Mouse (Mus musculus): ENCODE measurements around the gene Mcl1. TPM values are rescaled to one million over a fixed set of nuclear protein-coding genes. Genes with fewer than 3 reads are reported as not detected.

Gene Mcl1
- polyA plus RNA-seq (2015; fragmentation: Nextera tagmentation; extraction: Ambion mirVana), result 58.3 and 62.3 TPM in 2 replicates

DNA sequence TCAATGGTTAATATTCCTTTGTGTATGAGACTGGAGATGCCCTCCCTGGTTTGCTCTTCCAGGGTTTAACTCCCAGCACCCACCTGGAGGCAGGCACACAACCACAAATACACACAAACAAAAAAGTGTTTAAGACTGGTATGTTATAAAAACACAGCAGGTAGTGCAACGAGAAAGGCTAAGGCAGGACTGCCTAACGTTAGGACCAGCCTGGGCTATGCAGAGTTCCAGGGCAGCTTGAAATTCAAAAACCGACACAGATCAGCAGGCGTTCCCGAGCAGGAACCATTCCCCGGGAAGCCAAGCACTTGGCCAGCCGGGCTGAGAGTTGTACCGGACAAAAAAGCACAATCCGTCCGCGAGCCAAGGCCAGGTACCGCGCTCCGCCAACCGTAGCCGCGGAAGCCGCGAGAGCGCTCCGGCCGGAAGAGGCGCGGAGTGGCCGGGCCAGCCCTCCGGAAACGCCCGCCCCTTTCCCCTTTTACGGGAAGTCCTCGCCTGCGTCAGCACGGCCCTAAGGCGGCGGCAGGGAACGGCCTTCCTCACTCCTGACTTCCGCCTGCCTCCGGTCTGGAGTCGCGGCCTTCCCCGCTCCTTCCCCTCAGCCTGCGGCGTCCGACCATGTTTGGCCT, at the start of gene Mcl1:
Mcl1 (plus strand) TSS at position 553 of the 632 bp plus-strand sequence.

DNA sequence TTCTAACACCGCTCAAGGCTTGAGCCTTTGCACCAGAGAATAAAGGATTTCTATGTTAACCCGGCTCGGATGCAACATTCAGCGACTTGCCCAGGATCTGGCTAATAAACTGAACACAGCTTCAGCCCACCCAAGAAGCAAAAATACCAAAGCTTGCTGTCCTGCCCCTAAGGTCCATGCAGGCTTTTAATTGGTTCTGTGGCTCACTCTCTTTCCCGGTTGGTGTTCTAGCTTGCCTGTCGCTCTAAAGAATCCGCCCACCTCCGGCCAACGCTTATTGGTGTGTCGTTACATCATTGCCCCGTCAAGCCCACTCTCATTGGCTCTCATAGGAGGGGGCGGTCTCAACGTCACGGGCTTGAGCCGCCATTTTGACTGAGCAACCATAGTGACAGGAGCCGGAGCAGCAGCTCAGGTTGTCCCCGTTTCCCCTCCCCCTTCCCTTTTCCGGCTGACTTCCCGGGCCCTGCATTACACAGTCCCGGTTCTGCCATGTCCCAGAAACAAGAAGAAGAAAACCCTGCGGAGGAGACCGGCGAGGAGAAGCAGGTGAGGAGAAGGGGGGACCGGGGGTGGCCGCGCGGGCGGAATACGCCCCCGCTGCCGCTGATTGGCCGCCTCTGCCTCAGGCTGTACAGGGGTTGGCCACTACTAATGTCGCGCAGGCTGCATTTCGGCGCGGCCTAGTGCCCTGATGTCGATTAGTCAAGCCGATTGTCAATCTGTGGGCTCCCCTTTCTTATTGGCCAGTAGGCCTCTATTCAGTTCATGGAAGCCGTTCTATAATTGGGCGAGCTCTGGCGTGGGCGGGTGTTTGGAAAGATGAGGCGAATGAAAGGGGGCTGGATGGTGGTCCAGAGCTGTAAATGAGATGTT, 33.7 kb upstream of the Mcl1 start, which contains the start of gene Ensa:
Ensa (plus strand) TSS at position 366 of the 876 bp plus-strand sequence.

DNA sequence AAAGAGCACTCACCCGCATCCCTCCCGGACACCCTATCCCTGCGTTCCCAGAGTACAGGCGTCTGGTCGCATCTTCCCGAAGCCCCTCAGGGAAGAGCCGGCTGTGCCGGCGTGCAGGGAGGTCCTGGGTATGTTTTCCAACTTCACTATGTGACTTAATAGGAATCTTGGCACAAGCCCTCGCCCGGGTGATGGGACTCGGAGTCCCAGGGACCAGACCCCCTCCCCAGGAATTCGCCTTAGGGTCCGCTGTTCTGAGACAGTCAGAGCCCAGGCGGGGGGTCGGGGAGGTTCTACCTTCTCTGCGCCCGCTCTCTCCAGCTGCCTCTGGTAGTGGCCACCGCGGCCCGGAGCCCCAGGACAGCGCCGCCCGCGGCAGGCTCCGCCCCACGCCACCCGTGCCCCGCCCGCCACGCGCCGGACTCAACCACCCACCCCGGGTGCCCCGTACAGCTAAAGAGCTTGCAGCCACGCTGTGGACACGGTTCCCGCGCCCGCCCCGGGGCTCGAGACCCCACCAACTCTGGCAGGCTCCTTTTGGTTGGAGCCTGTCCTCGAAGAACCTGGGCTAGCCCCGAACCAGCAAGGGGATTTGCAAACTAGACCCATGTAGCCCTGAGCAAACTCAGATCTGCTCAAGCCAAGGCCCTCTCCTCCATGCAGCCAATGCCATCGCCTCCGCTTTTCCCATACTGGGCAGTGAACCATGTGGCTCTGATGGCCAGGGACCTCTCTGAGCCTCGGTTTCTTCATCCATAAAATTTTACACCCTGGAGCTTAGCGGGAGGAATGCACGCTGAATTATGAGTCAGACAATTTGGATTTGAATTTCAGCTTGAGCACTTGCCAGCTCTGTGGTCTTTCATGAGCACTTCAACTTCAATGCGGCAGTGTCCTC, 29.2 kb downstream of the Mcl1 start, which contains the start of gene Adamtsl4:
Adamtsl4 (minus strand) TSS at position 394 of the 898 bp plus-strand sequence.

Other genes with a start within 250 kb of the Mcl1 start
- gene Arnt, start 224.4 kb upstream of the Mcl1 start, polyA plus RNA-seq (2015; fragmentation: Nextera tagmentation; extraction: Ambion mirVana), result 19.9 and 21.1 TPM in 2 replicates
- 39.3 and 52.6 TPM in 2 replicates for gene Ctsk, start 159.5 kb upstream of the Mcl1 start, polyA plus RNA-seq (2015; fragmentation: Nextera tagmentation; extraction: Ambion mirVana)
- gene Ctss, start 132.0 kb upstream of the Mcl1 start, polyA plus RNA-seq (2015; fragmentation: Nextera tagmentation; extraction: Ambion mirVana), result 17.9 and 18.1 TPM in 2 replicates
- not detected in 2 replicates for gene Hormad1, start 99.1 kb upstream of the Mcl1 start, polyA plus RNA-seq (2015; fragmentation: Nextera tagmentation; extraction: Ambion mirVana)
- 14.2 and 15.1 TPM in 2 replicates for gene Golph3l, start 69.9 kb upstream of the Mcl1 start, polyA plus RNA-seq (2015; fragmentation: Nextera tagmentation; extraction: Ambion mirVana)
- 45.0 and 48.0 TPM in 2 replicates for gene Ensa, start 33.8 kb upstream of the Mcl1 start, polyA plus RNA-seq (2015; fragmentation: Nextera tagmentation; extraction: Ambion mirVana)
- 10.3 and 11.1 TPM in 2 replicates for gene Adamtsl4, start 29.1 kb downstream of the Mcl1 start, polyA plus RNA-seq (2015; fragmentation: Nextera tagmentation; extraction: Ambion mirVana)
- 20.5 and 31.0 TPM in 2 replicates for gene Ecm1, start 80.8 kb downstream of the Mcl1 start, polyA plus RNA-seq (2015; fragmentation: Nextera tagmentation; extraction: Ambion mirVana)
- gene Tars2, start 101.4 kb downstream of the Mcl1 start, polyA plus RNA-seq (2015; fragmentation: Nextera tagmentation; extraction: Ambion mirVana), result 18.6 and 20.3 TPM in 2 replicates
- gene Rprd2, start 160.1 kb downstream of the Mcl1 start, polyA plus RNA-seq (2015; fragmentation: Nextera tagmentation; extraction: Ambion mirVana), result 13.6 and 15.4 TPM in 2 replicates
- gene Prpf3, start 197.1 kb downstream of the Mcl1 start, polyA plus RNA-seq (2015; fragmentation: Nextera tagmentation; extraction: Ambion mirVana), result 11.5 and 12.3 TPM in 2 replicates
- 362 and 384 TPM in 2 replicates for gene Mrps21, start 212.7 kb downstream of the Mcl1 start, polyA plus RNA-seq (2015; fragmentation: Nextera tagmentation; extraction: Ambion mirVana)
- 0.56 and 1.0 TPM in 2 replicates for gene Ciart, start 223.5 kb downstream of the Mcl1 start, polyA plus RNA-seq (2015; fragmentation: Nextera tagmentation; extraction: Ambion mirVana)
- gene BC028528, start 233.2 kb downstream of the Mcl1 start, polyA plus RNA-seq (2015; fragmentation: Nextera tagmentation; extraction: Ambion mirVana), result 21.8 and 23.9 TPM in 2 replicates
- 22.3 and 33.7 TPM in 2 replicates for gene Aph1a, start 235.2 kb downstream of the Mcl1 start, polyA plus RNA-seq (2015; fragmentation: Nextera tagmentation; extraction: Ambion mirVana)
- gene Car14, start 245.9 kb downstream of the Mcl1 start, polyA plus RNA-seq (2015; fragmentation: Nextera tagmentation; extraction: Ambion mirVana), result 19.2 and 21.7 TPM in 2 replicates

All from skeletal muscle tissue, postnatal 0 days (tissue).